10 mouse cellular contexts compared by ENCODE assay signal in the genomic region with DNA sequence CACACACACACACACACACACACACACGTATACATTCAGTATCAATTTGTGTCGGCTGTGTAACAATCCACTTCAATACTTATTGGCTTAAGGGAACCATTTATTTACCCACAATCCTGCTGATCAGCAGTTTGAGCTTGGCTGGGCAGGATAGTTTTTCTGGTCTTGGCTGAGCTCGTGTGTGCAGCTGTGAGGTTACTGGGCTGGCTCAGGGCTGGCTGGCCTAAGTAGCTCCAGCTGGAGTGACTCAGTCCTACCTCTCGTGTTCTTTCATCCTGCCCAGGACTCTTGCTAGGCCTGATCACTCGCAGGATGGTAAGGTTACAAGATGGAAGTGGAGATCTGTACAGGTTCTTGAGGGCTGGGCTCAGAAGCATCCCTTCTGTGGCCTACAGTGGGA.
DNase-seq lines count a peak whose midpoint lies in the region; ATAC-seq and TF ChIP-seq lines count a peak whose summit lies in the region.
"Had no signal": no experiment of that assay in that cellular context is flagged by ENCODE, and none has a peak within 500 bp of the region (broad histone marks: within the 10 kb centered on the region; RNA-seq: fewer than 3 reads in every experiment).

No protein-coding gene starts in this region.

- 0 out of 2 replicates have a peak, but pooled peaks have one; percentile 48 for ATAC-seq in limb, embryonic 13.5 days (ENCODE audit: low FRiP score, low read depth)
- no peak for ATAC-seq in stomach, postnatal 0 days (ENCODE audit: low FRiP score, low TSS enrichment)
- no peak for ATAC-seq in liver, embryonic 11.5 days (replicated peaks; ENCODE audit: low FRiP score)
- ATAC-seq: CD4-positive, CD25-positive, alpha-beta regulatory T cell, adult 4 months had no signal

- no peak overlapping the region for H3K9ac ChIP-seq in CH12.LX (ENCODE audit: insufficient read depth, low read depth)
- no peak overlapping the region for H3K9ac ChIP-seq in limb, embryonic 13.5 days
- no peak overlapping the region for H3K9ac ChIP-seq in stomach, postnatal 0 days (ENCODE audit: low read length)
- H3K9ac ChIP-seq in liver, embryonic 11.5 days (ENCODE audit: low read depth, low read length): no peak overlapping the region

- dilution Hi-C loops in CH12.LX (cut with MboI; ENCODE audit: extremely low pct_ligation_motif_present, extremely low pct_unique_long_range_greater_than_20kb, low sequenced_read_pairs): no loop called here

- H3K36me3 ChIP-seq in CH12.LX (replicated peaks in 1 of 2; ENCODE audit: control insufficient read depth in 1 of 2, insufficient read depth in 1 of 2, low read length in 1 of 2): no peaks in the 10 kb centered on the region
- H3K36me3 ChIP-seq in limb, embryonic 13.5 days: no peaks in the 10 kb centered on the region
- H3K36me3 ChIP-seq in stomach, postnatal 0 days (ENCODE audit: control insufficient read depth, insufficient read depth, low read length): no peaks in the 10 kb centered on the region
- H3K36me3 ChIP-seq in liver, embryonic 11.5 days (ENCODE audit: control insufficient read depth, insufficient read depth, low read length): no peaks in the 10 kb centered on the region

- in situ Hi-C loops in CH12.LX (cut with MboI; ENCODE audit: low pct_ligation_motif_present, low pct_unique_long_range_greater_than_20kb, low sequenced_read_pairs): loop anchor here (25.0 kb wide), 1 partner anchor 502 kb away; no protein-coding TSS in a partner anchor

- WGBS in limb, embryonic 13.5 days: 40% methylated on average over 5 of the region's 5 CpGs
- 47% methylated on average over 5 of the region's 5 CpGs for WGBS in stomach, postnatal 0 days
- WGBS in liver, embryonic 11.5 days: 72% methylated on average over 5 of the region's 5 CpGs

- peak; percentile 15 for DNase-seq in embryo, embryonic 11 days
- no peak for DNase-seq in embryo, embryonic 9.5 days (ENCODE audit: extremely low spot score)
- peak; percentile 66 for DNase-seq in CH12.LX (ENCODE audit: extremely low read depth)
- DNase-seq in gastrocnemius, adult 2 months: peak; percentile 75
- no peak for DNase-seq in stomach, postnatal 0 days (ENCODE audit: low spot score)
- no peak for DNase-seq in T-cell, adult 2 months (ENCODE audit: low spot score)
- no peak for DNase-seq in liver, embryonic 11.5 days (ENCODE audit: low spot score)

- H3K27me3 ChIP-seq in CH12.LX (replicated peaks): no peaks in the 10 kb centered on the region
- H3K27me3 ChIP-seq in limb, embryonic 13.5 days: no peaks in the 10 kb centered on the region
- no peaks in the 10 kb centered on the region for H3K27me3 ChIP-seq in stomach, postnatal 0 days (ENCODE audit: control insufficient read depth, insufficient read depth, low read length)
- no peaks in the 10 kb centered on the region for H3K27me3 ChIP-seq in liver, embryonic 11.5 days (replicated peaks; ENCODE audit: control insufficient read depth, insufficient read depth, low read length)

- TF ChIP-seq RAD21 in CH12.LX (IDR thresholded peaks at IDR 0.05; ENCODE audit: low read depth, low read length): no peak; the same call in 1 of the 2 replicates

- TF ChIP-seq EP300 in CH12.LX (IDR thresholded peaks at IDR 0.05; ENCODE audit: low read length): peak; percentile 38
- TF ChIP-seq EP300 in stomach, postnatal 0 days (optimal IDR thresholded peaks at IDR 0.05): no peak

- peaks cover 6% of the 10 kb centered on the region for H3K9me3 ChIP-seq in CH12.LX (replicated peaks; ENCODE audit: low read length)
- H3K9me3 ChIP-seq in limb, embryonic 13.5 days: 0 out of 2 replicates have a peak, but pooled peaks cover 4% of the 10 kb centered on the region
- H3K9me3 ChIP-seq in stomach, postnatal 0 days (ENCODE audit: control insufficient read depth, low read length): no peaks in the 10 kb centered on the region
- H3K9me3 ChIP-seq in liver, embryonic 11.5 days (ENCODE audit: control insufficient read depth, low read length): no peaks in the 10 kb centered on the region

- TF ChIP-seq POLR2A in CH12.LX (IDR thresholded peaks at IDR 0.05; ENCODE audit: low read depth, low read length): no peak

- peaks cover 18 to 50% of the 10 kb centered on the region in 2 experiments for H3K4me1 ChIP-seq in CH12.LX (ENCODE audit: control insufficient read depth in 1 of 2, insufficient read depth in 2 of 2)
- no peaks in the 10 kb centered on the region; the same call in 1 of the 2 replicates for H3K4me1 ChIP-seq in limb, embryonic 13.5 days
- H3K4me1 ChIP-seq in stomach, postnatal 0 days (replicated peaks; ENCODE audit: control insufficient read depth, insufficient read depth): no peaks in the 10 kb centered on the region
- H3K4me1 ChIP-seq in liver, embryonic 11.5 days (replicated peaks; ENCODE audit: control insufficient read depth, insufficient read depth, low read length): no peaks in the 10 kb centered on the region

- no peak for TF ChIP-seq CTCF in CH12.LX (conservative IDR thresholded peaks at IDR 0.05 in 1 of 2, IDR thresholded peaks at IDR 0.05 in 1 of 2; ENCODE audit: low read depth in 2 of 2, low read length in 2 of 2)
- TF ChIP-seq CTCF in gastrocnemius, adult 2 months (IDR thresholded peaks at IDR 0.05): no peak
- no peak for TF ChIP-seq CTCF in stomach, postnatal 0 days (IDR thresholded peaks at IDR 0.05; ENCODE audit: low read depth)

- H3K4me3 ChIP-seq in CH12.LX (replicated peaks in 1 of 3; ENCODE audit: low read depth in 2 of 3, low read length in 2 of 3, poor library complexity in 1 of 3): no peak overlapping the region
- H3K4me3 ChIP-seq in gastrocnemius, adult 2 months: no peak overlapping the region
- no peak overlapping the region for H3K4me3 ChIP-seq in limb, embryonic 13.5 days
- H3K4me3 ChIP-seq in stomach, postnatal 0 days (ENCODE audit: low read depth, low read length): no peak overlapping the region
- H3K4me3 ChIP-seq in liver, embryonic 11.5 days (ENCODE audit: low read depth, low read length): no peak overlapping the region

- H3K79me2 ChIP-seq in CH12.LX (replicated peaks; ENCODE audit: control insufficient read depth, extremely low read depth, insufficient read depth, poor library complexity, severe bottlenecking): no peaks in the 10 kb centered on the region

- intact Hi-C loops in gastrocnemius, adult 2 months (cut with DNase I): no loop called here

- no peak overlapping the region for H3K4me2 ChIP-seq in CH12.LX (ENCODE audit: insufficient read depth, low read depth, poor library complexity, severe bottlenecking)
- no peak overlapping the region for H3K4me2 ChIP-seq in limb, embryonic 13.5 days (replicated peaks)
- H3K4me2 ChIP-seq in stomach, postnatal 0 days (replicated peaks; ENCODE audit: low read depth): no peak overlapping the region
- H3K4me2 ChIP-seq in liver, embryonic 11.5 days: no peak overlapping the region

- peak overlapping the region; percentile 2; the same call in 1 of the 2 replicates for H3K27ac ChIP-seq in CH12.LX (ENCODE audit: insufficient read depth, low read depth)
- no peak overlapping the region for H3K27ac ChIP-seq in gastrocnemius, adult 2 months
- no peak overlapping the region for H3K27ac ChIP-seq in limb, embryonic 13.5 days
- H3K27ac ChIP-seq in stomach, postnatal 0 days (replicated peaks): no peak overlapping the region
- H3K27ac ChIP-seq in liver, embryonic 11.5 days (ENCODE audit: low read depth, low read length): no peak overlapping the region
- H3K27ac ChIP-seq: macrophage had no signal

TF ChIP-seq in CH12.LX, 34 proteins besides CTCF, POLR2A, EP300 and RAD21:
- TF ChIP-seq IRF4 (IDR thresholded peaks at IDR 0.05; ENCODE audit: low read depth, low read length) (no peak), ETS1 (conservative IDR thresholded peaks at IDR 0.05; ENCODE audit: low read depth, low read length) (peak; percentile 73), MAX (IDR thresholded peaks at IDR 0.05; ENCODE audit: low read length) (0 out of 2 replicates have a peak, but pooled peaks have one; percentile 17), BHLHE40 (IDR thresholded peaks at IDR 0.05; ENCODE audit: low read depth, low read length) (peak; percentile 52; the same call in 1 of the 2 replicates), MEF2A (IDR thresholded peaks at IDR 0.05; ENCODE audit: borderline replicate concordance, low read depth, low read length) (0 out of 2 replicates have a peak, but pooled peaks have one; percentile 29), USF1 (IDR thresholded peaks at IDR 0.05; ENCODE audit: low read depth, low read length) (no peak), MAFK (IDR thresholded peaks at IDR 0.05; ENCODE audit: insufficient replicate concordance, low read length) (peak; percentile 42; the same call in 1 of the 2 replicates)

Comparison
In these comparisons a context has a peak if more than half of its experiments do, and no peak if none do; other contexts are left out.
1. DNase-seq: peak in embryo, embryonic 11 days (single experiment), CH12.LX (single experiment) and gastrocnemius, adult 2 months (single experiment); none in embryo, embryonic 9.5 days (single experiment), stomach, postnatal 0 days (single experiment), T-cell, adult 2 months (single experiment) and liver, embryonic 11.5 days (single experiment).